Mouse (Mus musculus) testis, adult 2 months (tissue): ENCODE measurements around the gene Tagln2.

Source experiments
- CTCF ChIP-seq: fragments of 200-500 bp; IDR thresholded peaks from 2 replicates; pipeline ENCODE4 v1.5.1; 2012; ENCODE audit warnings: low read depth, mild to moderate bottlenecking, inconsistent platforms, low read length, moderate library complexity; ENCODE audit not compliant: control insufficient read depth, insufficient read depth, insufficient replicate concordance
- POLR2A ChIP-seq: fragments of 200-500 bp; IDR thresholded peaks from 2 replicates; pipeline ENCODE4 v1.6.1; 2012; ENCODE audit warnings: low read depth, mild to moderate bottlenecking, inconsistent platforms, low read length, moderate library complexity; ENCODE audit not compliant: control insufficient read depth

- TF ChIP-seq CTCF, result no peak
- 0 out of 2 replicates have a peak, but pooled peaks have one; percentile 1 for TF ChIP-seq POLR2A
These were observed 864 bp downstream of the Tagln2 start for GRCm38 (mm10) chr1:172500451-172501370.
